Mouse (Mus musculus) embryonic fibroblast, embryonic 13.5 days (primary cell): ENCODE results near the gene Ahnak2.

Source experiments
- CTCF ChIP-seq: IDR thresholded peaks from 2 replicates; pipeline ENCODE4 v1.5.1; 2011; ENCODE audit warnings: mild to moderate bottlenecking, control low read depth, low read length, moderate library complexity, borderline replicate concordance; ENCODE audit not compliant: insufficient read depth
- POLR2A ChIP-seq: IDR thresholded peaks from 2 replicates; pipeline ENCODE4 v1.6.1; 2011; ENCODE audit warnings: low read depth, mild to moderate bottlenecking, control low read depth, low read length, moderate library complexity

GRCm38 (mm10) chr12:112822676-112823075 is 20.2 kb upstream of the Ahnak2 start:
- TF ChIP-seq CTCF (no peak), POLR2A (no peak)
